Mouse (Mus musculus): ENCODE data around the gene St3gal4. TPM values are rescaled to one million over a fixed set of nuclear protein-coding genes. Genes with fewer than 3 reads are reported as not detected.

The St3gal4 gene
- polyA plus RNA-seq, 1 experiment from 2014 or later, result 26.5 TPM

- no peak overlapping the region for H3K27ac ChIP-seq (ENCODE audit: low read depth)
- H3K27me3 ChIP-seq (ENCODE audit: insufficient read depth, low read length), result no peaks in the 10 kb centered on the region
- peaks cover 5% of the 10 kb centered on the region; the same call in 1 of the 2 replicates for H3K36me3 ChIP-seq (replicated peaks; ENCODE audit: insufficient read depth, low read length)
- H3K4me3 ChIP-seq (ENCODE audit: low read depth, low read length), result no peak overlapping the region
- no peak for DNase-seq
- no peak for ATAC-seq
- H3K4me1 ChIP-seq (ENCODE audit: insufficient read depth), result peaks cover 2% of the 10 kb centered on the region; the same call in 1 of the 2 replicates
- 65% methylated on average over 1 of the region's 1 CpGs for WGBS (ENCODE audit: insufficient replicate concordance)
- no peak overlapping the region for H3K9ac ChIP-seq (replicated peaks)
- TF ChIP-seq CTCF (IDR thresholded peaks at IDR 0.05; ENCODE audit: low read depth) (0 out of 2 replicates have a peak, but pooled peaks have one; percentile 3), EP300 (IDR thresholded peaks at IDR 0.05; ENCODE audit: low read depth) (no peak)
- H3K4me2 ChIP-seq (ENCODE audit: low read depth, low read length), result no peak overlapping the region
- H3K9me3 ChIP-seq (ENCODE audit: low read length), result no peaks in the 10 kb centered on the region
Observed at GRCm38 (mm10) chr9:35145829-35146228, 26.8 kb upstream of the St3gal4 start.

GRCm38 (mm10) chr9:35145118-35145517 is 26.1 kb upstream of the St3gal4 start:
- Histone ChIP-seq H3K4me3 (ENCODE audit: low read depth, low read length) (no peak overlapping the region), H3K4me1 (ENCODE audit: insufficient read depth) (peaks cover 2% of the 10 kb centered on the region; the same call in 1 of the 2 replicates), H3K27me3 (ENCODE audit: insufficient read depth, low read length) (no peaks in the 10 kb centered on the region), H3K4me2 (ENCODE audit: low read depth, low read length) (no peak overlapping the region), H3K9me3 (ENCODE audit: low read length) (no peaks in the 10 kb centered on the region), H3K27ac (ENCODE audit: low read depth) (no peak overlapping the region), H3K9ac (replicated peaks) (no peak overlapping the region), H3K36me3 (replicated peaks; ENCODE audit: insufficient read depth, low read length) (peaks cover 5% of the 10 kb centered on the region; the same call in 1 of the 2 replicates)
- no peak for ATAC-seq
- 83% methylated on average over 9 of the region's 9 CpGs for WGBS (ENCODE audit: insufficient replicate concordance)
- TF ChIP-seq EP300 (IDR thresholded peaks at IDR 0.05; ENCODE audit: low read depth) (no peak), CTCF (IDR thresholded peaks at IDR 0.05; ENCODE audit: low read depth) (no peak)
- DNase-seq, result no peak

DNA sequence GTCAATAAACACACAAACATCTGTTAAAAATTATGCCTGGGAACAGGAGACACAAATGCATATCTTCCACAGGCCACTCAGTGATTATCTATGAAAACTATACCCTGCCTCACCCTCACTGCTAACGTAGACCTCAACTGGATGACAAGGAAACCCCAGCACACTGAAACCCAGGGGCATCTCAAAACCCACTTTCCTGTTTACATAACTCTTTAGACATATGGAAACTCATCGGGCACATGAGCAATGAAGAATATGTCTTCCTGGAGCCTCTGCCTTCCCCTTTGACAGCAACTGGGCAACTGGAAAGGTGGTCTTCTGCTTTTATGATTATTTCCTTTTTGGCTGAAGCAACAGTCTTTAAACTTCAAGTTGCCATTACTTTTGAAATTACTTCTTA is 23.2 kb upstream of the St3gal4 start:
- Histone ChIP-seq H3K27me3 (ENCODE audit: insufficient read depth, low read length) (no peaks in the 10 kb centered on the region), H3K27ac (ENCODE audit: low read depth) (no peak overlapping the region), H3K9ac (replicated peaks) (no peak overlapping the region), H3K4me2 (ENCODE audit: low read depth, low read length) (no peak overlapping the region), H3K9me3 (ENCODE audit: low read length) (no peaks in the 10 kb centered on the region), H3K4me3 (ENCODE audit: low read depth, low read length) (no peak overlapping the region), H3K4me1 (ENCODE audit: insufficient read depth) (peaks cover 10% of the 10 kb centered on the region), H3K36me3 (replicated peaks; ENCODE audit: insufficient read depth, low read length) (peaks cover 5% of the 10 kb centered on the region; the same call in 1 of the 2 replicates)
- DNase-seq (no peak), ATAC-seq (no peak)
- no peak for TF ChIP-seq CTCF (IDR thresholded peaks at IDR 0.05; ENCODE audit: low read depth)
- no peak for TF ChIP-seq EP300 (IDR thresholded peaks at IDR 0.05; ENCODE audit: low read depth)
- WGBS (ENCODE audit: insufficient replicate concordance), result 48% methylated on average over 2 of the region's 2 CpGs

GRCm38 (mm10) chr9:35139231-35139744 is 20.2 kb upstream of the St3gal4 start:
- ATAC-seq (no peak), DNase-seq (no peak)
- Histone ChIP-seq H3K27me3 (ENCODE audit: insufficient read depth, low read length) (no peaks in the 10 kb centered on the region), H3K27ac (ENCODE audit: low read depth) (peak overlapping the region; percentile 73; the same call in 1 of the 2 replicates), H3K36me3 (replicated peaks; ENCODE audit: insufficient read depth, low read length) (peaks cover 5% of the 10 kb centered on the region; the same call in 1 of the 2 replicates), H3K4me1 (ENCODE audit: insufficient read depth) (peaks cover 22% of the 10 kb centered on the region), H3K9me3 (ENCODE audit: low read length) (no peaks in the 10 kb centered on the region), H3K9ac (replicated peaks) (no peak overlapping the region), H3K4me2 (ENCODE audit: low read depth, low read length) (no peak overlapping the region), H3K4me3 (ENCODE audit: low read depth, low read length) (no peak overlapping the region)
- WGBS (ENCODE audit: insufficient replicate concordance), result 70% methylated on average over 5 of the region's 5 CpGs
- TF ChIP-seq EP300 (IDR thresholded peaks at IDR 0.05; ENCODE audit: low read depth), result no peak

DNA sequence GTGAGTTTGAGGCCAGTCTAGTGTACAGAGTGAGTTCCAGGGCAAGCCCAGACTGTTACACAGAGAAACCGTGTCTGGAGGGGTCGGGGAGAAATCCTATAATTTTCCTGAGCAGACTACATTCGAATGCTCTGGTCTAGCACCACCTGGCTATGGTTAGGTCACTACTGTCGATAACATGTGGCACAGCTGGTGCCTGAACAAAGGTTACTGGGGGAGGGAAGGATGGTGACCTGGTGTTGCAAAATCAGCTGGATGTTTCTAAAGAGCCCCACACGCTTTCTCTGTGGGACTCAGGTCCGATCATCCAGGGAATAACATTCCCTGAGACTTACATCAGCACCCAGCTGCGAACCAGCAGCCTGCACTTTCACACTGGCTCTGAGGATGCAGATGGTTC is 19.0 kb upstream of the St3gal4 start:
- H3K4me3 ChIP-seq (ENCODE audit: low read depth, low read length), result no peak overlapping the region
- H3K27ac ChIP-seq (ENCODE audit: low read depth), result peak overlapping the region; percentile 73
- peaks cover 22% of the 10 kb centered on the region for H3K4me1 ChIP-seq (ENCODE audit: insufficient read depth)
- no peaks in the 10 kb centered on the region for H3K9me3 ChIP-seq (ENCODE audit: low read length)
- H3K27me3 ChIP-seq (ENCODE audit: insufficient read depth, low read length), result no peaks in the 10 kb centered on the region
- 60% methylated on average over 7 of the region's 7 CpGs for WGBS (ENCODE audit: insufficient replicate concordance)
- peak; percentile 71 for TF ChIP-seq EP300 (IDR thresholded peaks at IDR 0.05; ENCODE audit: low read depth)
- TF ChIP-seq CTCF (IDR thresholded peaks at IDR 0.05; ENCODE audit: low read depth), result peak; percentile 41
- no peaks in the 10 kb centered on the region for H3K36me3 ChIP-seq (replicated peaks; ENCODE audit: insufficient read depth, low read length)
- DNase-seq, result peak; percentile 67
- H3K4me2 ChIP-seq (ENCODE audit: low read depth, low read length), result no peak overlapping the region
- H3K9ac ChIP-seq (replicated peaks), result no peak overlapping the region
- ATAC-seq, result peak; percentile 98

DNA sequence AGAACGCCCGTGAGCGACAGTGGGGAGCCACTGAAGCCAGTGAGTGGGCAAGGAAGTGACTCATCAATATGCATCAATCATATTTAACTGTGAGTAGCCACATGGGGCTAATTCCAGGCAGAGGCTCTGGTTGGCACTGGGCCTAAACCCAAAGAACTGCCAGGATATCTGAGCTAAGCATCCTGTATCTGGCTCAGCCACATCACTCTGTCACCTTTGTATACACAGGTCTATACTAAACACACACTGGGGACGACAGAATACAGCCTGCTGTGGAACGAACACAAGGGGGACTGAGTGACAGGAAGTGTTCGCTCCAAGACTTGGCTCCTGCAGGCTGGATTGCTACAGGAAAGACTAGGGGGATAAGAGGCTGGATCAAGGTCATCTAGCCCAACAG is 16.5 kb upstream of the St3gal4 start:
- TF ChIP-seq CTCF (IDR thresholded peaks at IDR 0.05; ENCODE audit: low read depth) (no peak), EP300 (IDR thresholded peaks at IDR 0.05; ENCODE audit: low read depth) (no peak)
- peaks cover 20% of the 10 kb centered on the region for H3K4me1 ChIP-seq (ENCODE audit: insufficient read depth)
- 54% methylated on average over 6 of the region's 6 CpGs for WGBS (ENCODE audit: insufficient replicate concordance)
- H3K9ac ChIP-seq (replicated peaks), result no peak overlapping the region
- H3K4me2 ChIP-seq (ENCODE audit: low read depth, low read length), result no peak overlapping the region
- H3K9me3 ChIP-seq (ENCODE audit: low read length), result no peaks in the 10 kb centered on the region
- no peaks in the 10 kb centered on the region for H3K27me3 ChIP-seq (ENCODE audit: insufficient read depth, low read length)
- H3K36me3 ChIP-seq (replicated peaks; ENCODE audit: insufficient read depth, low read length), result no peaks in the 10 kb centered on the region
- ATAC-seq (peak; percentile 18; the same call in 1 of the 2 replicates), DNase-seq (no peak)
- H3K4me3 ChIP-seq (ENCODE audit: low read depth, low read length), result no peak overlapping the region
- peak overlapping the region; percentile 72 for H3K27ac ChIP-seq (ENCODE audit: low read depth)
